ENCODE assay signal across 27 mouse cellular contexts in genomic region chr1:67366038-67366437, GRCm38 (mm10).
DNase-seq lines count a peak whose midpoint lies in the region; ATAC-seq lines count a peak whose summit lies in the region.
"Had no signal": no experiment of that assay in that cellular context is flagged by ENCODE, and none has a peak within 500 bp of the region (broad histone marks: within the 10 kb centered on the region; RNA-seq: fewer than 3 reads in every experiment).

No protein-coding gene starts in this region.

- no peaks in the 10 kb centered on the region for H3K36me3 ChIP-seq in hindbrain, embryonic 12.5 days
- no peaks in the 10 kb centered on the region for H3K36me3 ChIP-seq in hindbrain, embryonic 14.5 days (replicated peaks; ENCODE audit: control insufficient read depth, insufficient read depth)
- H3K36me3 ChIP-seq in forebrain, embryonic 12.5 days (replicated peaks) = no peaks in the 10 kb centered on the region
- H3K36me3 ChIP-seq in forebrain, embryonic 15.5 days = no peaks in the 10 kb centered on the region
- H3K36me3 ChIP-seq in midbrain, embryonic 14.5 days (ENCODE audit: control insufficient read depth, insufficient read depth, low read length) = no peaks in the 10 kb centered on the region
- H3K36me3 ChIP-seq: G1E; limb, embryonic 15.5 days had no signal

- no peak overlapping the region for H3K4me2 ChIP-seq in hindbrain, embryonic 12.5 days (replicated peaks)
- H3K4me2 ChIP-seq in hindbrain, embryonic 14.5 days (replicated peaks) = no peak overlapping the region
- no peak overlapping the region for H3K4me2 ChIP-seq in forebrain, embryonic 12.5 days
- H3K4me2 ChIP-seq in forebrain, embryonic 15.5 days (replicated peaks) = no peak overlapping the region
- H3K4me2 ChIP-seq in midbrain, embryonic 14.5 days (ENCODE audit: low read length) = no peak overlapping the region
- H3K4me2 ChIP-seq: limb, embryonic 15.5 days; lung, embryonic 14.5 days had no signal

- 20% methylated on average over 2 of the region's 2 CpGs for WGBS in hindbrain, embryonic 12.5 days
- 11% methylated on average over 2 of the region's 2 CpGs for WGBS in hindbrain, embryonic 14.5 days
- 6% methylated on average over 2 of the region's 2 CpGs for WGBS in forebrain, embryonic 12.5 days
- 4% methylated on average over 2 of the region's 2 CpGs for WGBS in forebrain, embryonic 15.5 days
- 5% methylated on average over 2 of the region's 2 CpGs for WGBS in midbrain, embryonic 14.5 days

- DNase-seq in hindbrain, embryonic 14.5 days (ENCODE audit: low spot score) = no peak
- peak; percentile 57 for DNase-seq in midbrain, embryonic 14.5 days
- no peak for DNase-seq in gastrocnemius, adult 18-20 months (ENCODE audit: low spot score)
- DNase-seq in adrenal gland, adult (ENCODE audit: inconsistent age in 2 of 2, low spot score in 1 of 2) = no peak
- DNase-seq: adrenal gland, adult 8-10 months; B cell, adult 2 months; cerebellum, adult 18-20 months; cerebellum, postnatal 14 days; embryo, embryonic 11 days; kidney, postnatal 36 days; layer of hippocampus, adult 9-11 months; left cerebral cortex, postnatal 4 days; lung, embryonic 14.5 days; lung, postnatal 36 days; thymus, adult 18-20 months; thymus, postnatal 36 days had no signal

- no peak overlapping the region for H3K9ac ChIP-seq in hindbrain, embryonic 12.5 days
- no peak overlapping the region for H3K9ac ChIP-seq in hindbrain, embryonic 14.5 days
- H3K9ac ChIP-seq in forebrain, embryonic 12.5 days = no peak overlapping the region
- no peak overlapping the region for H3K9ac ChIP-seq in forebrain, embryonic 15.5 days (replicated peaks)
- no peak overlapping the region for H3K9ac ChIP-seq in midbrain, embryonic 14.5 days (replicated peaks; ENCODE audit: low read length)
- H3K9ac ChIP-seq: limb, embryonic 15.5 days; liver, embryonic 14.5 days; lung, embryonic 14.5 days had no signal

- no peaks in the 10 kb centered on the region for H3K9me3 ChIP-seq in hindbrain, embryonic 12.5 days (replicated peaks)
- no peaks in the 10 kb centered on the region for H3K9me3 ChIP-seq in hindbrain, embryonic 14.5 days (ENCODE audit: control insufficient read depth, low read length)
- no peaks in the 10 kb centered on the region for H3K9me3 ChIP-seq in forebrain, embryonic 12.5 days
- H3K9me3 ChIP-seq in forebrain, embryonic 15.5 days = no peaks in the 10 kb centered on the region
- H3K9me3 ChIP-seq in midbrain, embryonic 14.5 days (ENCODE audit: control insufficient read depth, low read length) = no peaks in the 10 kb centered on the region
- H3K9me3 ChIP-seq: limb, embryonic 15.5 days had no signal

- no peaks in the 10 kb centered on the region for H3K27me3 ChIP-seq in hindbrain, embryonic 12.5 days
- H3K27me3 ChIP-seq in hindbrain, embryonic 14.5 days (ENCODE audit: control insufficient read depth, insufficient read depth, low read length) = no peaks in the 10 kb centered on the region
- H3K27me3 ChIP-seq in forebrain, embryonic 12.5 days = no peaks in the 10 kb centered on the region
- no peaks in the 10 kb centered on the region for H3K27me3 ChIP-seq in forebrain, embryonic 15.5 days
- H3K27me3 ChIP-seq in midbrain, embryonic 14.5 days (ENCODE audit: control insufficient read depth, insufficient read depth, low read length) = no peaks in the 10 kb centered on the region
- H3K27me3 ChIP-seq: CH12.LX; limb, embryonic 15.5 days; megakaryocyte, embryonic 14.5 days; Patski had no signal

- ATAC-seq in hindbrain, embryonic 12.5 days (ENCODE audit: low FRiP score) = peak; percentile 81
- no peak for ATAC-seq in hindbrain, embryonic 14.5 days (ENCODE audit: low FRiP score)
- peak; percentile 84 for ATAC-seq in forebrain, embryonic 12.5 days (ENCODE audit: low FRiP score)
- peak; percentile 82 for ATAC-seq in forebrain, embryonic 15.5 days (replicated peaks)
- peak; percentile 66; the same call in 1 of the 2 replicates for ATAC-seq in midbrain, embryonic 14.5 days (ENCODE audit: low FRiP score, low TSS enrichment)
- ATAC-seq: intestine, postnatal 0 days; Patski had no signal

- no peak overlapping the region for H3K4me3 ChIP-seq in hindbrain, embryonic 12.5 days
- H3K4me3 ChIP-seq in hindbrain, embryonic 14.5 days (replicated peaks; ENCODE audit: low read length) = no peak overlapping the region
- H3K4me3 ChIP-seq in forebrain, embryonic 12.5 days (replicated peaks) = no peak overlapping the region
- no peak overlapping the region for H3K4me3 ChIP-seq in forebrain, embryonic 15.5 days
- H3K4me3 ChIP-seq in midbrain, embryonic 14.5 days (replicated peaks; ENCODE audit: low read depth, low read length) = no peak overlapping the region
- H3K4me3 ChIP-seq: left cerebral cortex, adult 2 months; limb, embryonic 15.5 days; megakaryocyte, embryonic 14.5 days had no signal

- no peaks in the 10 kb centered on the region for H3K4me1 ChIP-seq in hindbrain, embryonic 12.5 days
- no peaks in the 10 kb centered on the region for H3K4me1 ChIP-seq in hindbrain, embryonic 14.5 days (replicated peaks; ENCODE audit: control insufficient read depth, insufficient read depth, low read length)
- peaks cover 17% of the 10 kb centered on the region for H3K4me1 ChIP-seq in forebrain, embryonic 12.5 days
- peaks cover 14% of the 10 kb centered on the region for H3K4me1 ChIP-seq in forebrain, embryonic 15.5 days
- peaks cover 12% of the 10 kb centered on the region for H3K4me1 ChIP-seq in midbrain, embryonic 14.5 days (ENCODE audit: control insufficient read depth, insufficient read depth, low read length)
- H3K4me1 ChIP-seq: limb, embryonic 15.5 days; megakaryocyte, embryonic 14.5 days had no signal

- no peak overlapping the region for H3K27ac ChIP-seq in hindbrain, embryonic 12.5 days
- H3K27ac ChIP-seq in hindbrain, embryonic 14.5 days = no peak overlapping the region
- peak overlapping the region; percentile 64; the same call in 1 of the 2 replicates for H3K27ac ChIP-seq in forebrain, embryonic 12.5 days
- peak overlapping the region; percentile 35 for H3K27ac ChIP-seq in forebrain, embryonic 15.5 days (replicated peaks)
- H3K27ac ChIP-seq in midbrain, embryonic 14.5 days (replicated peaks; ENCODE audit: low read depth, low read length) = peak overlapping the region; percentile 45; the same call in 1 of the 2 replicates
- H3K27ac ChIP-seq: left cerebral cortex, adult 2 months; limb, embryonic 15.5 days; liver, embryonic 14.5 days had no signal

Comparison
In these comparisons a context has a peak if more than half of its experiments do, and no peak if none do; other contexts are left out.
1. H3K27ac ChIP-seq: peak in forebrain, embryonic 12.5 days (single experiment), forebrain, embryonic 15.5 days (single experiment) and midbrain, embryonic 14.5 days (single experiment); none in hindbrain, embryonic 12.5 days (single experiment) and hindbrain, embryonic 14.5 days (single experiment).